Mouse (Mus musculus) cerebellum, postnatal 4 days (tissue): ENCODE data around the gene Emc8.

ENCODE experiments used
- DNase-seq, 2 experiments: peaks; one replicate each; pipeline ENCODE4 v3.0.0; 2022; ENCODE audit warnings: low spot score in 2 of 2, mixed read lengths in 1 of 2

The Emc8 gene

GRCm38 (mm10) chr8:120668374-120668905 lies at the start of gene Emc8:
Gene Emc8 (minus strand): TSS chr8:120668573.
- DNase-seq: no peak

GRCm38 (mm10) chr8:120715996-120716680 lies 47.8 kb upstream of the Emc8 start:
- no peak for DNase-seq

GRCm38 (mm10) chr8:120715200-120715599 lies 46.8 kb upstream of the Emc8 start:
- DNase-seq: no peak

- DNase-seq: no peak
These were observed 40.8 kb upstream of the Emc8 start for GRCm38 (mm10) chr8:120709176-120709575.

GRCm38 (mm10) chr8:120706193-120706592 lies 37.8 kb upstream of the Emc8 start:
- no peak for DNase-seq

- DNase-seq: no peak
These were observed 36.8 kb upstream of the Emc8 start for GRCm38 (mm10) chr8:120705163-120705562.

- no peak for DNase-seq
These were observed 35.8 kb upstream of the Emc8 start for GRCm38 (mm10) chr8:120704203-120704602.

GRCm38 (mm10) chr8:120701758-120702465 lies 33.5 kb upstream of the Emc8 start:
- DNase-seq: no peak

- no peak for DNase-seq
These were observed 31.7 kb upstream of the Emc8 start for GRCm38 (mm10) chr8:120700053-120700452.

- no peak for DNase-seq
These were observed 31.2 kb upstream of the Emc8 start for GRCm38 (mm10) chr8:120699565-120699964.

GRCm38 (mm10) chr8:120699079-120699478 lies 30.7 kb upstream of the Emc8 start:
- no peak for DNase-seq

GRCm38 (mm10) chr8:120698426-120698825 lies 30.1 kb upstream of the Emc8 start:
- no peak for DNase-seq

- no peak for DNase-seq
These were observed 29.6 kb upstream of the Emc8 start for GRCm38 (mm10) chr8:120697979-120698272.

- peak in 1 of 2 experiments; percentile 67 for DNase-seq
These were observed 29.0 kb upstream of the Emc8 start for GRCm38 (mm10) chr8:120697154-120697978.

- no peak for DNase-seq
These were observed 28.2 kb upstream of the Emc8 start for GRCm38 (mm10) chr8:120696401-120697153.

GRCm38 (mm10) chr8:120693861-120694493 lies 25.6 kb upstream of the Emc8 start:
- DNase-seq: no peak

GRCm38 (mm10) chr8:120692934-120693333 lies 24.6 kb upstream of the Emc8 start:
- no peak for DNase-seq

GRCm38 (mm10) chr8:120688511-120688910 lies 20.1 kb upstream of the Emc8 start:
- DNase-seq: no peak

GRCm38 (mm10) chr8:120687786-120688185 lies 19.4 kb upstream of the Emc8 start:
- no peak for DNase-seq

- no peak for DNase-seq
These were observed 18.2 kb upstream of the Emc8 start for GRCm38 (mm10) chr8:120686576-120686975.

- DNase-seq: no peak
These were observed 17.7 kb upstream of the Emc8 start for GRCm38 (mm10) chr8:120686051-120686450.
